Mouse (Mus musculus): ENCODE measurements around the gene Bcl2a1a. TPM values are rescaled to one million over a fixed set of nuclear protein-coding genes. Genes with fewer than 3 reads are reported as not detected.
"Not testable (repeated sequence)": the region's sequence is repeated elsewhere in the genome, so short reads cannot be mapped to it uniquely, and the experiment has no call there.

Gene Bcl2a1a
- not detected for total RNA-seq (2021)
- long read RNA-seq, experiment 1, result 0 reads
- long read RNA-seq, experiment 2, result 0 reads

DNA sequence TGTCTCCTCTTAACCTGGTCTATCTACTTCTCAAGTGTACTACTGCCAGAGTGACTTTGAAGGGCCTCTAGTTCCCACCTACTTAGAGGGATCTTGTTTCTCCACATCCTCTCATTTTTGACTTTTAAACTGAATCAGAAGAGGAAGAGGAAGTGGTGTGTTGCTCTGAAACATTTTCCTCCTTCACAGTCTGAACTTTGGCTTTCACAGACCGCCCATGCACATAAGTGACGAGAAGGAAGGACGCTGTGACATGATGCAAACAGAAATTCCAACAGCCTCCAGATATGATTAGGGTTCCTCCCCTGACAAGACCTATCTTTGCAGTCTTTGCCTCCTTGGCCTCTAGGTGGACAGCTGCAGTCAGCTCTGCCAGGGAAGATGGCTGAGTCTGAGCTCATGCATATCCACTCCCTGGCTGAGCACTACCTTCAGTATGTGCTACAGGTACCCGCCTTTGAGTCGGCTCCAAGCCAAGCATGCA lies at the start of gene Bcl2a1a:
TSS of gene Bcl2a1a (plus strand) at position 231 of the 484 bp plus-strand sequence.
- DNase-seq, result not testable (repeated sequence)

DNA sequence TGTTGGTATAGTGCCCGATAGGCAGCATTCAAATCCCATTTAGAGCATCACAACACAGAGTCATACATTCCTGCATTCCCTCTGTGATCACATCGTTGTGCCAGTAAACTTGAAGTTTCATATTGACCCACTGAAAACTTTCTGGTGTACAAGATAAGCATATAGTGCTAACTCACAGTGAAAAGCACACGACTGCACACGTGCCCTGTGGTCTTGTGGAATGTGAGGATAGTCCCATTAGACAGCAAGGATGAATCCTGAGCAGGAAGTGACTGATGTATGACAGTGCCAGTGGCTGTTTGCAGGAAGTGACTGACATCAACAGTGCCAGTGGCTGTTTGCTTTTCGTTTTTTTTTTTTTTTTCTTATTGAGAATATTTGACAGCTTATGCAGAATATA lies 40.1 kb upstream of the Bcl2a1a start:
- DNase-seq, result not testable (repeated sequence)

DNA sequence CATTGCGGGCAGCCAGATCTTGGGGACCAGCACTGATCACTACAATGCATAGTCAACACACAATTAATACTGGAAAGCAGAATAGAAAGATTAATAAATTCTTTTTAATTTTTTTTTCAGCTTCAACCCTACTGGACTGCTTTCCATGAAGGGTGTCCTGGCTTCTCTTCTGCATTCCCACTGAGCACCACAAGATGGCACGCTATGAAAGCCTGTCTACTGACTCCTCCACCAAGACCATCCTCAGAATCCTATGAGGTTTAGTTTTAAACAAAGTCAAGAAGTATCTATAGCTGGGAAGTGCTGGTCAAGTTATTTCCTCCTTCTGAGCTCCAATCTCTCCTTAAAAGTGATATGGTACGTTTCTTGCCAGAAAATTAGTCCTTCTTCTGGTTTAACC lies 18.4 kb upstream of the Bcl2a1a start:
- DNase-seq, result not testable (repeated sequence)

DNA sequence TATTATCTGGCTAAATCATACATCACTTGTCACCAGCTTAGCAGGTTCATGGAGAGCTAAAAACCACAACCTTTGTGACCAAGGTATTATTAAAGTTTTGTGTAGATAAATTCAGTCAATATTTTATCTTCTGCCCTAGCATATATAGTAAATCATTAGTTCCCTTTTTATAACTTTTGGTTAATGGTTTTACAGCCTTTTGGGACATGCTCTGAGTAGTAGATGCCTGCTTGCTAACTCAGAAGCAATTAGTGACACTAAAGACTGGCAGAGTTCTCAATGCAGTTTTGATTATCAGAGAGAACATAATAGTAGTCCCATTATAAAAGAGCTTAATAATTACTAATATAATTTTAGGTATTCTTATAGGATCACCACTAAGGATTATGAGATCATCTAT lies 5.2 kb upstream of the Bcl2a1a start:
- not testable (repeated sequence) for DNase-seq

DNA sequence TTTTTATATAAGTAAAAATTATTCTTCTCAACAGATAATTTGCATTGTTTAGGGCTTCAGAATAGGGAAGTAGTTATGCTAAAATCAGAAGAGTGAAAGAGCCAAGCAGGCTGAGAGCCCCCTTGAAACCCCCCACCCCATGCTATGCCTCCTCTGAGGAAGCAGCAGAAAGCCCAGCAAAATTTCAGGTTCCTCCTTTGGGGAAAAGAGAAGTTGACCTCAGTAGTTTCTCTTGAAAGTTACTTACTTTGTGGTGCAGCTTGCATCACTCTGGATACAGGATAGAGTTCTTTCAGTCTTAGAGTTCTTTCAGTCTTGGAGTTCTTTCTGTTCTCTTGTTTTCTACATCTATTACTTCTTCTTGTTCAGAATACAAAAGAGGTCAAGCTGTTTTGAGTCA lies 3.5 kb upstream of the Bcl2a1a start:
- DNase-seq, result not testable (repeated sequence)

DNA sequence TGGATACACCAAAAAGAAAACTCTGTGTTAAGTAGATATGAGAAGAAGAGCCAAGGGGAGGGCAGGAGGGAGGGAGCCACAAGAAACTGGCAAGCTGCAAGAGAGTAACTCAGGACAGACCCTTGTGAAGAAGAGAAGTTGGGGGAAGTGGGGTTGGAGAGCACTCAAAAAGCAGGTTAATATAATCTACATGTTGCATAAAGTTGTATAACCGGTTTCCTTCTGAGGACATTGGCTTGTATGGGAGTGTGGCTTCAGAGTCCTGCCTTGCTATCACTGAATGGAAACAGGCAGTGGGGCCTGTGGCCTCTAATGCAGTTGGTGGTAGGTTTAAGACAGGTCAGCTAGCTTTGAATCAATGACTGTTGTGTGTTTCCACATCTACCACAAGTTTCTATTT lies 1.5 kb upstream of the Bcl2a1a start:
- not testable (repeated sequence) for DNase-seq

DNA sequence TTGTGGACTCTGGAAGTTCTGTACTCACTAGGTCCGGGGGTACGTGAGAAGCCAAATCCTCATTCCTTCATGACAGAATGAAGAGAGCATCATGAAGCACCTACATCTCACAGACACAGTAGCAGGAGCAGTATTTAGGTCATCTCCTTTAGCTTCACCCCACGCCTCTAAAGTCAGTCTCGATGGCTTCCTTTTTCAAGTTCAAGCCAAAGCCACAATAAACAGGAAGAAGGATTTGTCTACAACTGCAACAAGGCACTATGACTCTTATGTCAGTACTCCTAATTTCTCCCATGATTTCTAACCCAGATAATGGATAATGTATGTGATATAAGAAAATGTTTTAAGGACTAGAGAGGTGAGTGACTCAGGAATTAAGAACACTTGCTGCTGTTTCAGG lies 665 bp upstream of the Bcl2a1a start:
- not testable (repeated sequence) for DNase-seq

DNA sequence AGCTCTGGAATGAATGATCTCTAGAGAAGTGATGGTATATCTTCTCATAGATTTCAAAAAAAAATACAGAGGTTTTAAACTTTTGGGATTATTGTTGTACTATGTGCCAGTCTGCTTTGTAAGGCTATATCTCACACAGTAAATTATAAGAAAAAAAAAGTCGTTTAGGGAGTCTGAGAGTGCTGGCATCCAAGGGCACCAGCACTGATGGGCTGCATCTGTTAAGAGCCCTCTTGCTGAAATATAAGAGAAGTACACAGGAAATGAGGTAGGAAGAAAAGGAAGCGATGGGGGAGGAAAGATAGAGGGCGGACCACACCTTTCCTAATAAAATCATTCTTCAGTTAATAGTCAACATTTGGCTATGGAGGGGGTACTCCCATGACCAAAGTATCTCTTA lies 2.2 kb downstream of the Bcl2a1a start:
- DNase-seq, result no peak

DNA sequence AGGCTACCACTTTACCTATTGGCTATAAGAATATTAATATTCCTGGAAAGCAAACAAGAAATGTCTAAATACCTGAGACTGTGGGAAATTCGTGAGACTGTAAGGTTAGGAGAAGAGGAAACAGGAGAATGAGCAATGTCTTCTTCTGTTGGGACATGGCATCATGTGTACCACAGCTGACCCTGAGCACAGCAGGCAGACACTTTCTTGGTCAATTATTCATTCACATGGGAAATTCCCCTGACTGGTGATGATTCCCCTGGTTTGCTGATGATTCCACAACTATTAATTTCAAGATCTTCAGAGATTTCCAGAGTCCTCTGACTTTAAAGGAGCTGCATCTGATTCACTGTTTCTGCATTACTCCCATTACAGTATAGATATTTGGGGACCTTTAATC lies 3.3 kb downstream of the Bcl2a1a start:
- DNase-seq, result not testable (repeated sequence)

DNA sequence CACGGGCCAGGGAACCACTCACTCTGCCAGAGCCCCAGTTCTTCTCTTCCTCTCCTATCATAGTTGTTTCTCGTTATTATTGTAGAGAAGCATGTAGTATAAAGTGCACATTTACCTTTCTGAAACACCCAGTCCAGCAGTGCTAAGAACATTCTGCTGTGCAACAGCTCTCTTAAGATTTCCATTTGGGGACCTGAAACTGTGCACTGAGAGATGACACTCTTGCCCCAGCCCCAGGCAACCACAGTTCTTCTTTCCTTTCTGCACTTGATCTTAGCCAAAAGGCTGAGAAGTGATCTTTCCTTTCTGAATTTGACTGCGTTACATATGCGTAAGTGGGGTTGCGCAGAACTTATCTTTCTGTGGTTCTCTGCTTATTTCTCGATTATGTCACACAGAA lies 9.8 kb downstream of the Bcl2a1a start:
- not testable (repeated sequence) for DNase-seq

DNA sequence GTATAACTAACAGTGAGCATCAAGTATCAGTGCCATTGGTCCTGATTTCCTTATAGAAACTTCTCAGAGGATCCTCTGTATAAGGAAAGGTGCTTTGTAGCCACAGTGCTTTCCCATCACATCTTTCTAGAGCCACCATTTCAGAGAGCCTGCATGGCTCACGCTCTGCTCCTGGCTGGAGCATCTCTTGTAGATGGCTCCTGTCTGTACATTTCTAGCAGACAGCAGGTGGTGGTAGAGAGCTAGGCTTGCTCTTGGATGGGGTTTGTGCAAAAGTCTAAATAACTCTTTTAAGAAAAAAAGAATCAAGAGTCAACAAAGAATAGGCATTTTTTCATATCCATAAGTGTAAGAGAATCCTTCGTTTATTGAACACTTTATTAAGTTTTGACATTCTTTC lies 12.8 kb downstream of the Bcl2a1a start:
- DNase-seq, result not testable (repeated sequence)

DNA sequence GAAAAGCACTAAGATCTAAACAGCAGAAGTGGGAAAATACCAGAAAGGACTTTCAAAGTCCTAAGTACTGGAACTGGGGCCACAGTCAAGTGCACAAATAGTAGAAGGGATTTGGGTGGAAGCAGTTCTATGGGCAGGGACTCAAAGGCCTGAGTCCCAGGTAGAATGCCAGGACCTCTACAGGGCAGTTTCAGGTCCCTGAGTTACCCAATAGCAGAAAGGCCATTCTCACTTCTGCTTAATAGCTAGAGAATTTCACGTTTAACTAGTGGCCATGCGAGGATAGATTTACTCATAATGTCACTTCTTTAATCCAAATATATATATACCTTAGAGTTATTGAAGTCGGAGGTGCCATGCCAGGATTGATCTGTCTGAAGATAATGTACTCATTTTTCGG lies 20.2 kb downstream of the Bcl2a1a start:
- not testable (repeated sequence) for DNase-seq

DNA sequence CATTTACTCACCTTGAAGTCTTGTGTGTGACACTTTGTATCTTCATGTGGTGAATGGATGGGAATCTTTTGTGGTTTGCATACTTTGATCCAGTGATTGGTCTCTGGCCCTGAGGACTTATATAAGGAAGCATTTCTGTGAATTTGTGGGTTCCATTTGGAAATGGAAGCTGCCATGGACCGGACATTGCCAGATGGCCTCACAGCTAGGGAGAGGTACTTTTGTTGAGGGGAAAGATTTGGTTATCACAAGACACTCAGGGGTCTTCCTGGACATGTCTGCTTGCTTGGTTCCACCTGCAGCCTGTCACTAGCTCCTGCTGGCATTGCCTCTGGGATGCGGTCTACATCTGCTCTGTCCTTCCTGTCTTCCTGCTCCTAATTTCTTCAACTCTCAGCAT lies 23.1 kb downstream of the Bcl2a1a start:
- DNase-seq, result not testable (repeated sequence)

DNA sequence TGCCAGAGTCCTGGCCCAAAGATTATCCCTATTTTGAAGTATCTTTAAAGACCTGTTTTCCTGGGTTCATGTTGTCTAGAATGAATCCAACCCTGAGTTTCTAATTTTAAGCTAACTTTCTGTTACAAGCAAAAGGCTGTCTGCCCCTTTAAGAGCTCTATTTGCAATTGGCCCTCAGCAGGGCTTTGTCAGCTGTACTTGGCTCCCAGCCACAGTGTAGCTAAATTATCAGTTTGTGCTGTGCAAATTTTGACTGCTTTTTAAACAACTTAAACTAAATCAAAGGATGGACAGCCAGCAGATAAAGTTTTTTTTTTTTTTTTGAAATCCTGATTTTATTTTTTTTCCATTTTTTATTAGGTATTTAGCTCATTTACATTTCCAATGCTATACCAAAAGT lies 44.8 kb downstream of the Bcl2a1a start:
- DNase-seq, result not testable (repeated sequence)

Other genes with a start within 250 kb of the Bcl2a1a start
- 10 to 100 TPM in 1 of 2 experiments, 1 to 10 TPM in 1; 8.9 to 10.2 TPM for gene Mthfsl, start 236.6 kb upstream of the Bcl2a1a start, total RNA-seq (2021)
- gene Bcl2a1d, start 225.0 kb upstream of the Bcl2a1a start, total RNA-seq (2021), result not detected
- gene Trim43c, start 117.7 kb upstream of the Bcl2a1a start, total RNA-seq (2021), result not detected
- not detected for gene Trim43b, start 135.9 kb downstream of the Bcl2a1a start, total RNA-seq (2021)
- gene Bcl2a1b, start 242.3 kb downstream of the Bcl2a1a start, total RNA-seq (2021), result not detected
- not detected for gene Gm29094, start 242.5 kb downstream of the Bcl2a1a start, total RNA-seq (2021)

Measured in gastrocnemius, postnatal 25 days (tissue).